Mouse (Mus musculus): Measurements from ENCODE around the gene Gm11239. TPM values are rescaled to one million over a fixed set of nuclear protein-coding genes. Genes with fewer than 3 reads are reported as not detected.
A peak's percentile ranks its signal among the peaks of the same experiment; 100 is the strongest.
"Not testable (repeated sequence)": the region's sequence is repeated elsewhere in the genome, so short reads cannot be mapped to it uniquely, and the experiment has no call there.

Gene Gm11239
- not detected in 2 replicates for polyA plus RNA-seq (2012; rRNA removed)

GRCm38 (mm10) chr4:73668054-73668453 is at the start of gene Gm11239:
Gene Gm11239 (plus strand): TSS chr4:73668354.
- DNase-seq (ENCODE audit: low read depth, low spot score) = not testable (repeated sequence)

GRCm38 (mm10) chr4:73622684-73623083 is 45.5 kb upstream of the Gm11239 start, which contains the start of gene Gm11237:
Gene Gm11237 (plus strand): TSS chr4:73622984.
- no CpG with 5 or more reads among the region's 3 CpGs for WGBS
- DNase-seq (ENCODE audit: low read depth, low spot score) = not testable (repeated sequence)

More at GRCm38 (mm10) chr4:73668054-73668453, at the start of gene Gm11239:
- no CpG with 5 or more reads among the region's 4 CpGs for WGBS

GRCm38 (mm10) chr4:73637821-73638220 is 30.3 kb upstream of the Gm11239 start, which contains the start of gene Gm11236:
Gene Gm11236 (plus strand): TSS chr4:73638121.
- WGBS = no CpG with 5 or more reads among the region's 4 CpGs

GRCm38 (mm10) chr4:73661864-73662263 is 6.3 kb upstream of the Gm11239 start:
- 84% methylated on average over 4 of the region's 4 CpGs for WGBS
- DNase-seq (ENCODE audit: low read depth, low spot score) = not testable (repeated sequence)

More at GRCm38 (mm10) chr4:73637821-73638220, 30.3 kb upstream of the Gm11239 start, which contains the start of gene Gm11236:
- DNase-seq (ENCODE audit: low read depth, low spot score) = not testable (repeated sequence)

GRCm38 (mm10) chr4:73683216-73683615 is 15.1 kb downstream of the Gm11239 start, which contains the start of gene Gm428:
Gene Gm428 (plus strand): TSS chr4:73683516.
- not testable (repeated sequence) for DNase-seq (ENCODE audit: low read depth, low spot score)
- WGBS = 98% methylated on average over 2 of the region's 4 CpGs

GRCm38 (mm10) chr4:73718761-73719160 is 50.6 kb downstream of the Gm11239 start:
- WGBS = 28% methylated on average over 1 of the region's 1 CpGs
- DNase-seq (ENCODE audit: low read depth, low spot score) = no peak

- peak; percentile 64 for DNase-seq (ENCODE audit: low read depth, low spot score)
These were observed 51.7 kb downstream of the Gm11239 start for GRCm38 (mm10) chr4:73719819-73720218.

Other genes with a start within 250 kb of the Gm11239 start
- gene Gm11238, start 60.5 kb upstream of the Gm11239 start, polyA plus RNA-seq (2012; rRNA removed) = not detected in 2 replicates
- gene Gm11237, start 45.4 kb upstream of the Gm11239 start, polyA plus RNA-seq (2012; rRNA removed) = not detected in 2 replicates
- gene Gm11236, start 30.2 kb upstream of the Gm11239 start, polyA plus RNA-seq (2012; rRNA removed) = not detected in 2 replicates
- not detected in 2 replicates for gene Gm428, start 15.2 kb downstream of the Gm11239 start, polyA plus RNA-seq (2012; rRNA removed)
- 3.6 and 6.3 TPM in 2 replicates for gene Rasef, start 122.6 kb downstream of the Gm11239 start, polyA plus RNA-seq (2012; rRNA removed)
- gene Gm11758, start 207.9 kb downstream of the Gm11239 start, polyA plus RNA-seq (2012; rRNA removed) = not detected in 2 replicates
- gene Gm11757, start 222.8 kb downstream of the Gm11239 start, polyA plus RNA-seq (2012; rRNA removed) = not detected in 2 replicates
- not detected in 2 replicates for gene Gm13871, start 237.6 kb downstream of the Gm11239 start, polyA plus RNA-seq (2012; rRNA removed)